Mouse (Mus musculus): ENCODE data around the gene Mef2c.

GRCm38 (mm10) chr13:83624651-83625050, 120.8 kb downstream of the Mef2c start:
- TF ChIP-seq POLR2A (IDR thresholded peaks at IDR 0.05; ENCODE audit: control insufficient read depth in 1 of 2, insufficient read depth in 1 of 2, low read depth in 1 of 2, low read length in 2 of 2, poor library complexity in 1 of 2) (no peak), EP300 (IDR thresholded peaks at IDR 0.05; ENCODE audit: low read depth in 1 of 2, low read length in 2 of 2) (no peak), USF1 (IDR thresholded peaks at IDR 0.05; ENCODE audit: low read depth, low read length) (no peak)
